Mouse (Mus musculus) forebrain, embryonic 10.5 days (tissue): ENCODE measurements around the gene Fermt3. TPM values are rescaled to one million over a fixed set of nuclear protein-coding genes. Genes with fewer than 3 reads are reported as not detected.

Source experiments
- DNase-seq: peaks from one replicate; pipeline ENCODE4 v3.0.0-alpha.2; 2017; ENCODE audit warnings: low spot score; ENCODE audit errors: extremely low spot score
- H3K27ac ChIP-seq: fragments of 300-500 bp; sonication (generic); 2 replicates; pipeline ENCODE4 v1.5.1; 2016; ENCODE audit warnings: mild to moderate bottlenecking
- H3K27me3 ChIP-seq: fragments of 300-500 bp; sonication (generic); 2 replicates; pipeline ENCODE4 v1.6.1; 2016; ENCODE audit warnings: mild to moderate bottlenecking; ENCODE audit not compliant: poor library complexity, severe bottlenecking
- H3K36me3 ChIP-seq: fragments of 300-500 bp; sonication (generic); replicated peaks from 2 replicates; pipeline ENCODE4 v1.6.1; 2016; ENCODE audit warnings: mild to moderate bottlenecking, moderate library complexity
- H3K4me1 ChIP-seq: fragments of 300-500 bp; sonication (generic); 2 replicates; pipeline ENCODE4 v1.6.1; 2016
- H3K4me3 ChIP-seq: fragments of 300-500 bp; sonication (generic); 2 replicates; pipeline ENCODE4 v1.5.1; 2016; ENCODE audit warnings: mild to moderate bottlenecking, moderate library complexity
- H3K9me3 ChIP-seq: fragments of 300-500 bp; sonication (generic); 2 replicates; pipeline ENCODE4 v1.6.1; 2016; ENCODE audit warnings: mild to moderate bottlenecking, moderate library complexity
- whole genome bisulfite sequencing: fragments of 180-500 bp; shearing (Covaris S2); methylation state at CpG from one replicate; pipeline ENCODE4 v1.1.7; 2016; 5-methylcytosine and 5-hydroxymethylcytosine counted together
- polyA plus RNA-seq: library from polyadenylated mRNA; unstranded; fragments of >200 nt; fragmentation: Nextera tagmentation; extraction: Ambion mirVana; gene quantifications from 2 replicates; pipeline ENCODE4 v1.2.1, GENCODE M21; 2016

The Fermt3 gene
- polyA plus RNA-seq, 1 experiment from 2014 or later = 8.8 TPM

DNA sequence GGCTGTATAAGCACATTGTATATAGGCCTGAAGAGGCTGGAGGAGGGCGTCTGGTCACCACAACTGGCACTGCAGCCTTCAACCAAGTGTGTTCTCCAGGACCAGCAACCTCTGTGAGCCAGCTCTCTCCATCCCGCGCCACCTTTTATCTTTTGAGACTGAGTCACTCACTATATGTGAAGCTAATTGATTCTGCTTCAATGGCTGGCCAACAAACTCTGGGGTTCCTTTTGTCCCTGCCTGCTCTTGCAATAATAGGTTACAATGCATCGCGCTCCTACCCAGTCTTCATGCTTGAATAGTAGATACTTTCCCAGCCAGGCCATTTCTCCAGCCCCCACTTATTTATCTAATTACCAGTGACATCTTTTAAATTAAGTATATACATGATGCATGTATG lies 35.6 kb downstream of the Fermt3 start:
- Histone ChIP-seq H3K27ac (0 out of 2 replicates have a peak overlapping the region, but pooled peaks have one; percentile 8), H3K4me1 (peaks cover 78% of the 10 kb centered on the region), H3K9me3 (no peaks in the 10 kb centered on the region), H3K36me3 (peaks cover 43% of the 10 kb centered on the region), H3K4me3 (peak overlapping the region; percentile 18; the same call in 1 of the 2 replicates), H3K27me3 (0 out of 2 replicates have a peak, but pooled peaks cover 3% of the 10 kb centered on the region)
- DNase-seq = no peak
- 52% methylated on average over 5 of the region's 5 CpGs for WGBS

DNA sequence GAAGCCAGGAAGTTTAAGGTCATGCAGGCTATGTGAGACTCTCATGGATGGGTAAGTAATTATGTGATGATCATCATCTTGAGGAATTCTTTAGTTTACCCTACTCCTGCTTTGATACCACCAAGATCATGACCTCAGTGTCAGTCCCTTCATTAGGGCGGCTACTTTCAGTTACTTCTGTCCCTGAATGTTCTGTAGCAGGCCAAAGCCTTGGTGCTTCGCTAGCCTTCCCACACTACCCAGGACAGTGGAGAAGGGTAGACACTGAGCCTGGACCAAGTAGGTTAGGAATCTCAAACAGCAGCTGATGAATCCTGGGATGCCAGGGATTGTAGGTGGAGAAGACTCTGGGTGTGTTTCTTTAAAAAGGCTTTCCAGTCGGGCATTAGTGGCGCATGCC lies 37.8 kb downstream of the Fermt3 start:
- DNase-seq = no peak
- 92% methylated on average over 4 of the region's 4 CpGs for WGBS
- no peak overlapping the region for H3K27ac ChIP-seq
- no peaks in the 10 kb centered on the region for H3K9me3 ChIP-seq
- peaks cover 64% of the 10 kb centered on the region for H3K36me3 ChIP-seq
- 0 out of 2 replicates have a peak, but pooled peaks cover 3% of the 10 kb centered on the region for H3K27me3 ChIP-seq
- H3K4me1 ChIP-seq = peaks cover 79% of the 10 kb centered on the region
- H3K4me3 ChIP-seq = peak overlapping the region; percentile 86

DNA sequence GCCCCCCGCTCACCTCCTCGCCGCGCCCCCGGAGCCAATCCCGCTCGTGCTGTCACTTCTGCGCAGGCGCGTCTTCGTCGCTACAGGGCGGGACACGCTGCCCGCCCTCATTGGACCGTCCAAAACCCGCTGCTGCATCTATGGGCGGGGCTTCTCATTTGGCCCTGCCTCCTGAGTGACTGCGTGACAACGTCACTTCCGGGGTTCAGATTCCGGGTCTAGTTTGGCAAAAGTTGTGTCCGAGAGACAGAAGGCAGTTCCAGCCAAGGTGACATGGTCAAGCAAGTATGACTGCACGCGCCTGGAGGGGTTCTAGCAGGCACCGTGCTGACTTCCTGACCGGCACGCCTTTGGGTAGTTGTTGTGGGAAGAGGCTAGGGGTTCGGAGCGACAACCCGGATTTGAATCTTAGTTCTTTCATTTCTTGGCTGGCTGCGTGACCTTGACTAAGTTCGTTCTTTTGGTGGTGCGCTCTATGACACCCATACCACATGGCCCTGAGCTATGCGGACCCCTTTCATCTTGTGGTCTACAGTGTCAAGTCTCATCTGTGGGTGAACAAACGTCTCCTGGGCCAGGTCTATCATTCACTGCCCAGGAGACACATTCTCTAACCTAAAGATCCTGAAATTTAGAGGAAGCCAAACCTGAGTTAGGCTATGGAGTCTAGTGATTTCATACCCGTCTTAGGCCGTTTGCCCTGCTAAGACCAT lies 38.7 kb downstream of the Fermt3 start, which contains the start of gene Fkbp2:
Fkbp2 (minus strand) TSS at position 121 of the 713 bp plus-strand sequence.
- peaks cover 77% of the 10 kb centered on the region for H3K4me1 ChIP-seq
- peak within 1 kb of the TSS; percentile 99 for H3K27ac ChIP-seq
- H3K9me3 ChIP-seq = no peaks in the 10 kb centered on the region
- H3K27me3 ChIP-seq = 0 out of 2 replicates have a peak, but pooled peaks cover 3% of the 10 kb centered on the region
- peaks cover 66% of the 10 kb centered on the region for H3K36me3 ChIP-seq
- DNase-seq = peak; percentile 99
- WGBS = 2% methylated on average over 38 of the region's 38 CpGs
- H3K4me3 ChIP-seq = peak within 1 kb of the TSS; percentile 86

DNA sequence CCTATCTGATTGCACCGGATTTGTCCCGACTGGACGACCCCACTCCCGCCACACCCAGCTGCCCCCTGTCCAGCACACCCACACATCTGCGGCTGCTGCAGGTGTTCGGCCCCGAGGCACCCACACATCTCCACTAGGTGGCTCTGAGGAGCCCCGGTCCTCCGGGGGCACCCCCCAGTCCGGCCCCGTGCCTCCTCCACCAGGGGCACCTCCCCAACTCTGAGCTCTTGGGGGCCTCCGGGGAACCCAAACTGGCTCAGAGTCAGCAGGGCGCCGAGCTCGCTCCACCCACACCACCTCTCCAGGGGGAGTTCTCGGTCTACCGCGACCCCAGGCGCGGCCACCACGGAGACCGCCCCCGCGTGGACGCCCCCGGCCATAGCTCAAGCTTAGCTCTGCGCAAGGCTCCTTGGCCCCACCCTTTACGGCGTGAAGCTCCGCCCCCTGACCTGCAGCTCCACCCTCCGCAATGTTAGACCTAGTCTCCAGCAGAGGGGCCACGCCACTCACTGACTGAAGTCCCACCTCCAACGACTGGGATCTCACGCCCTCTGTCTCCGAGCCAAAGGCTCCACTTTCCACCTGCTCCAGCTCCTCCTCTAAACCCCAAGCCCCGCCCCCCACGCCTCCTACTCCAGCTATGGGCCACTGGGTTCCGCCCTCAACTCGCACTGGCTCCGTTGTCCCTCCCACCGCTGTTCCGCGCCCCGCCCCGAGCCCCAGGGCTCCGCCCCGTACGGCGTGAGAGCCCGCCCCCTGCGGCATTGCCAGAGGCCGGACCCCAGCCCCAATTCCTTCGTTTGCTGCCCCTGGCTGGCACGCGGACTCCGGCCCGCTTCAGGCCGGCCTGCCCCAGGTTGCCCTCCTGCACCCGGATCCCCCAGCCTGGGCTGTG lies 39.5 kb downstream of the Fermt3 start:
- Histone ChIP-seq H3K36me3 (peaks cover 58% of the 10 kb centered on the region), H3K4me1 (peaks cover 72% of the 10 kb centered on the region), H3K9me3 (no peaks in the 10 kb centered on the region), H3K4me3 (peak overlapping the region; percentile 86), H3K27me3 (no peaks in the 10 kb centered on the region), H3K27ac (peak overlapping the region; percentile 99)
- peak; percentile 100 for DNase-seq
- under 1% methylated on average over 59 of the region's 59 CpGs for WGBS

DNA sequence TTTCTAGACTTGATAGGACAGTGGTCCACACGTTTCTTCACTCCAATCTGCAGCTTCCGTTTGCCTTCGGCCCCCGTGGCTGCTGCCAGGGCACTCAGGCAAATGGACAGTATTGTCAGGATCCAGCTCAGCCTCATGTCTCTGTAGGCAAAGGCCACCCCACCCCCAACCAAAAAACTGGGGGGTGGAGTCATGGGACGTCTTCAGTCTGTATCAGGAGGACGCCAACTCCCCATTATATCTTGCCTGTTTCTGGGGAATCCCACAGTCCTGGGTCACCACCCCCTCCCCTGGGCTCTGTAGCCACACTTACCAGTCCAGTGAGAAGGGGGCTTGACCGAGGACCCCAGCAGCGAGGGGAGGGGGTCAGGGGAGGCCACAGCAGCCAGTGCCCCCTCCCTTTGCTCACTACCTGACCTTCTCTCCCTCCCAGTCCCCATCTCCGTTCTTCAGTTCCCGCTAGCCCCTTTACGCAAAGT lies 40.2 kb downstream of the Fermt3 start:
- Histone ChIP-seq H3K27me3 (no peaks in the 10 kb centered on the region), H3K4me3 (peak overlapping the region; percentile 86), H3K4me1 (peaks cover 73% of the 10 kb centered on the region), H3K36me3 (peaks cover 53% of the 10 kb centered on the region), H3K9me3 (no peaks in the 10 kb centered on the region), H3K27ac (peak overlapping the region; percentile 99)
- no peak for DNase-seq
- WGBS = 15% methylated on average over 11 of the region's 11 CpGs

DNA sequence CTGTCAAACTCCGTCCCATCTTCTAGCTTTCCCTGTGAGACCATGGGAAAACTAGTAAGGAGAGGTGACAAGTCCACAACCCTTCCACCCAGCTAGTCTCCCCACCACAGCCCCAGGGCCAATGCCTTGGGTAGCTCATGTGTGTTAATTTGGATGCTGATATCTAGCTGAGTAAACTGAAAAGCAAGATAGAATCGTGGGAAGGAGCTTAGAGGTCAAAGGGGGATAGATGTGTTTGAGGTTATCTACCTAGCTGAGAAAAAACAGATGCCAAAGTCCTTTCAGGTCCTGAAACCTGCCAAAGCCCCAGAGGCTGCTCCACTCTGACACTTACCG lies 40.7 kb downstream of the Fermt3 start:
- H3K4me1 ChIP-seq = peaks cover 73% of the 10 kb centered on the region

DNA sequence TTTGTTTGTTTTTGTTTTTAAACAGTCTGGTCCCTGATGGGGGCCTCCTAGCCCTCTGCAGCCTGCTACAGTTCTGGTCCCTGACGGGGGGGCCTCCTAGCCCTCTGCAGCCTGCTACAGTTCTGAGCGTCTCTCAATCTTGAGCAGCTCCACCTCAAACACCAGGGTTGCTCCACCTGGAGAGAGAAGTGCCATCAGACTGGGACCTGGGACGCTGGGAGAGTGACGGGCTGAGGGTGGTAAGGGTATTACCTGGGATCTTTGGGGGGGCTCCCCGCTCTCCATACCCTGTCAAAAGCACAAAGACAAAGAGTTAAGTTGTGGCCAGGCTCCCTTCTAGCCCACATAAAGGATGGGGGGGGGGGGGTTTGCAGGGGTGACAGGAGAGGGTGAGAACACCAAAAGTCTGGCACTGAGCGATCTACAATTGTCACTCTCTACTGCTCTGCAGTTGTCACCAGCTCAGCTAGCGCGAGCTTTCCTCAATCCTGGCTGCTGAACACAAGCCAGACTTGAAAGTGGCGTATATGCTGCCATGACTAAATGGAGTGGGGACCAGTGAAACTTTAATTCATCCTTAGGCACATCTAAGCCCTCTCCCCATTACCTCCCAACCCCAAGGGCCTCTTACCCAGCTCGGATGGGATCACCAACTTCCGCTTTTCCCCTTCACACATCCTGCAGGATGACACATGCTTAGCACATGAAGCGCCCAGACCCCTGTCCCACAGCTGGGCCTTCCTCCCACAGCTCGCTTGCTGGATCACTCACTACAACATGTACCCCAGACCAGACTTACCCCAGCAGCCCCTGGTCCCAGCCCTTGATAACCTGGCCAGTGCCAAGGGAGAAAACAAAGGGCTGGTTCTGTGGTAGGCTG lies 41.3 kb downstream of the Fermt3 start:
- peaks cover 73% of the 10 kb centered on the region for H3K4me1 ChIP-seq

More for the DNA sequence above, 40.7 kb downstream of the Fermt3 start:
- peak overlapping the region; percentile 86 for H3K4me3 ChIP-seq
- H3K9me3 ChIP-seq = no peaks in the 10 kb centered on the region
- no peaks in the 10 kb centered on the region for H3K27me3 ChIP-seq
- H3K27ac ChIP-seq = peak overlapping the region; percentile 99
- WGBS = 73% methylated on average over 3 of the region's 3 CpGs
- peaks cover 49% of the 10 kb centered on the region for H3K36me3 ChIP-seq
- DNase-seq = no peak

DNA sequence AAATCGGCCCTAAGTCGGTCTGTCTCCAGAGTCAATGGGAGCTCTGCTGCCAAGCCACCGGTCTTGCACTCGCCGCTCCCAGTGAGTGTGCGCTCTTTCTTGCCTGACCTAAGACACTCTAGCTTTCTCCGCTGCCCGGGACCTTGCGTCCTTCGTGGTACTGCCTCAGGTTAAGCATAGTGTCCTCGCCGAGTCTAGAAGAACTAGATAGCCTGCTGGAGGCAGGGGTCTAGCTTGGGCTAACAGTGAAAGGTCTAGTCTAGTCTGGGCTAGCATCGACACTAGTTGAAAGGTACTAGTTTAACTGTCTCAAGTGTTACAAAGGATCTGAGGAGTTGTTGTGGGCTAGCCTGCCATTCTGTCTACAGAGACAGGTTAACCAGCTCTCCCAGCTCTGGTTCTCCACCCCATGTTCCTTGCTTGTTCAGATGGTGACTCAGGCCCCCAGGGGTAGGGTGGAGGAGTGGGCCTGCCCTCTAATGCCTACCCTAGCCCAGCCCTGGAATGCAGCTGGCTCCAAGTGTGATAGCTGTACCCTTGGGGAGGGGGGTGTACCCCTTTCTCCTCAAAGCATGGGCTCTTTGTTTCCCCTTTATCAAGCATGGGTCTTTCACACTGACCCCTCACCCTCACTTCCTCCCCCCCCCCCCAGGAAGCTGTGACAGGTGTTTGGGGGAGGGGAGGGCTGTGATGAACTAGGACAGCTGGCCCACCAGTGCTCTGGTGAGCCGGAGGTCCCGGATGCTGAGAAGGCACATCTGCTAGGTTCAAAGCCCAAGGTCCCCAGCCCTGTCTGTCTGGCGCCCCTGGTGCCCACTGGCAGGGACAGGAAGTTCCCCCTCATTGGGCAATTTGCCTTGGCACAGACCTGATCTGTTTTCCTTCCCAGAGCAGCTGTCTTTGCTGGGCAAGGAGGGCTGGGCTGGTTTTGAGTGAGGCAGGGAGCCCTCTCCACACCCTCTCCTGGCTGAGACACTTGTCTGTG lies 43.4 kb downstream of the Fermt3 start, which contains the start of gene Plcb3:
Plcb3 (minus strand) TSS at position 934 of the 985 bp plus-strand sequence.
- Histone ChIP-seq H3K4me3 (peak within 1 kb of the TSS; percentile 86), H3K27ac (peak within 1 kb of the TSS; percentile 95), H3K4me1 (peaks cover 80% of the 10 kb centered on the region), H3K36me3 (peaks cover 30% of the 10 kb centered on the region), H3K27me3 (peaks cover 20% of the 10 kb centered on the region), H3K9me3 (no peaks in the 10 kb centered on the region)
- WGBS = under 1% methylated on average over 16 of the region's 16 CpGs
- peak; percentile 64 for DNase-seq

More for the DNA sequence above, 41.3 kb downstream of the Fermt3 start:
- H3K27ac ChIP-seq = peak overlapping the region; percentile 99; the same call in 1 of the 2 replicates
- 89% methylated on average over 13 of the region's 13 CpGs for WGBS
- no peaks in the 10 kb centered on the region for H3K9me3 ChIP-seq
- H3K36me3 ChIP-seq = peaks cover 44% of the 10 kb centered on the region
- H3K27me3 ChIP-seq = no peaks in the 10 kb centered on the region
- H3K4me3 ChIP-seq = peak overlapping the region; percentile 86
- peak; percentile 21 for DNase-seq

GRCm38 (mm10) chr19:6974211-6975205 lies 44.8 kb downstream of the Fermt3 start, which contains the start of gene Ppp1r14b:
Gene Ppp1r14b, plus strand, starts transcription at chr19:6974968.
- WGBS = under 1% methylated on average over 81 of the region's 84 CpGs

GRCm38 (mm10) chr19:6973581-6974190 lies 45.6 kb downstream of the Fermt3 start:
- DNase-seq = no peak
- 39% methylated on average over 12 of the region's 12 CpGs for WGBS
- Histone ChIP-seq H3K9me3 (no peaks in the 10 kb centered on the region), H3K36me3 (peaks cover 29% of the 10 kb centered on the region), H3K4me3 (peak overlapping the region; percentile 86), H3K27ac (peak overlapping the region; percentile 95), H3K27me3 (peaks cover 40% of the 10 kb centered on the region), H3K4me1 (peaks cover 81% of the 10 kb centered on the region)

More at GRCm38 (mm10) chr19:6974211-6975205, 44.8 kb downstream of the Fermt3 start, which contains the start of gene Ppp1r14b:
- Histone ChIP-seq H3K27ac (peak within 1 kb of the TSS; percentile 95), H3K27me3 (peaks cover 33% of the 10 kb centered on the region), H3K36me3 (peaks cover 30% of the 10 kb centered on the region), H3K9me3 (no peaks in the 10 kb centered on the region), H3K4me3 (peak within 1 kb of the TSS; percentile 86), H3K4me1 (peaks cover 81% of the 10 kb centered on the region)
- DNase-seq = peak; percentile 89
